Mouse (Mus musculus) spleen, adult 18-20 months (tissue): ENCODE measurements around the gene Fbxl18.
A peak's percentile ranks its signal among the peaks of the same experiment; 100 is the strongest.
"Not testable (repeated sequence)": the region's sequence is repeated elsewhere in the genome, so short reads cannot be mapped to it uniquely, and the experiment has no call there.

Source experiments
- DNase-seq, 2 experiments: peaks; one replicate each; pipeline ENCODE4 v3.0.0; 2022; ENCODE audit warnings: mixed read lengths in 2 of 2

The Fbxl18 gene

GRCm38 (mm10) chr5:142871765-142872164 is 23.5 kb downstream of the Fbxl18 start:
- DNase-seq: no peak

GRCm38 (mm10) chr5:142869463-142869862 is 25.8 kb downstream of the Fbxl18 start:
- no peak for DNase-seq

DNA sequence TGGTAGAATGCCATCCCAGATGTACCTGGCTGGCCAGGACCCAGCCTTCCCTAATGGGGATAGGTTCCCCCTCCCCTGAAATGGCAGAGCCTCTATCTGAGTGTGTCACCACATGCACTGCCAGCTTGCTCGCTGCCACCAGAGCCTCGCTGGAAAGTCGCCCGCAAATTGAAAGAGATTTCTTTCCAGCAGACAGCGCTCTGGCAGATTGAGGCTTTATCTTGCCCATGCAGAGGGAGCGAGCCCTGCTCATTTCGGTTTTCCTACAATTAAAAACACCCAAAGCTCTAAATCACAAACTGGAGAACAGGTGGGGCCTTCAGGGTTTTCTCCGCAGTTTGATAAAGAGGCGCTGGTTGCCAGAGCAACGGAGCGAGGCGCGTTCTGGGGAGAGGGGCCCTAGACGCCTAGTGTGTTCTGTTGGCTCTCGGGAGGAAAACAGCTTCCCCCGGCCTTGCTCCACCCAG is 37.4 kb downstream of the Fbxl18 start:
- no peak for DNase-seq

GRCm38 (mm10) chr5:142856408-142856807 is 38.8 kb downstream of the Fbxl18 start:
- no peak for DNase-seq

DNA sequence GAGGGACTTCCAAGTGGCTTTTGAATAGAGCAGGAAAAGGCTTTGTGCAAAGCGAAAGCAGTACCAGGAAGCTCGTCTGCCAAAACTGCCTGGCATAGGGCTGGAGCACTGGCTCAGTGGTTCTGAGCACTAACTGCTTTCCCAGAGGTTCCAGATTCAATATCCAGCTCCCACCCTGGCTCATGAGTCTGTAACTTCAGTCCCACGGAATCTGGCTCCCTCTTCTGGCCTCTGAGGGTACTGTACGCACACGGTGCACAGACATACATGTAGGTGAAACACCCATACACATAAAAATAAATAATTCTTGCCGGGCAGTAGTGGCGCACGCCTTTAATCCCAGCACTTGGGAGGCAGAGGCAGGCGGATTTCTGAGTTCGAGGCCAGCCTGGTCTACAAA is 40.3 kb downstream of the Fbxl18 start:
- DNase-seq: peak in 1 of 2 experiments; percentile 16

DNA sequence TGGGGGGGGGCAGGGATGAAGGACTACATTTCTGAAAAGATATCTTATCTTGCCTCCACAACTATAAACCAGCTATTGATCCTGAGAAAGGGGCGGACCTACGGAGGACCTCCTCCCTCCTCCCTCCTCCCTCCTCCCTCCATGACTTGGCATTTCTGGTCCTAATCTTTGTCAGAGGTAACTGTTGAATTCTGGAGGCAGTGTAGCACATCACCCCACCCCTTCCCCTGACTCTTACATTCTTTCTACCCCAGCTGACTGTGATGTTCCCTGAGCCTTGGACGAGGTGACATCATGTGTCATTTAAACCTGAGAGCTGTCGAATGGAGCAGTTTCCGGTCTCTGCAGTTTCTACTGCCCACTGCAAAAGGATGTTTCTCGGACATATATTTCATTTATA is 41.6 kb downstream of the Fbxl18 start:
- no peak for DNase-seq

DNA sequence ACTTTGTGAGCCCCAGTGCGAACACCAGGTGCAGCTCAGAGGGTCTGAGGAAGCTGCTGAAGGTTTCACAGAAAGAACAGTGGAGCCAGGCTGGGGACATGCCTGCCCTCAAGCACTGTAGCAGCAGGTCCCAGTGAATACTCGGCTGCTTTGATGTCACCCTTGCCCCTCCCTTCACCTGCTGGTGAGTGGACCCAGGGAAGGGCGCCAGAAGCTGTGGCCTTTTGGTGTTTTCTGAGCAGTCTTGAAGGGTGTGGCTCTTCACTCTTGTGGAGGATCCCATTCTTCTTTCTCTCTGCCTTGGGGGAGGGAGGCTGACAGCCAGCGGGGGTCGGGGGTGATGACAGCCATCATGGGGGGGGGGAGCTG is 43.6 kb downstream of the Fbxl18 start:
- no peak for DNase-seq

DNA sequence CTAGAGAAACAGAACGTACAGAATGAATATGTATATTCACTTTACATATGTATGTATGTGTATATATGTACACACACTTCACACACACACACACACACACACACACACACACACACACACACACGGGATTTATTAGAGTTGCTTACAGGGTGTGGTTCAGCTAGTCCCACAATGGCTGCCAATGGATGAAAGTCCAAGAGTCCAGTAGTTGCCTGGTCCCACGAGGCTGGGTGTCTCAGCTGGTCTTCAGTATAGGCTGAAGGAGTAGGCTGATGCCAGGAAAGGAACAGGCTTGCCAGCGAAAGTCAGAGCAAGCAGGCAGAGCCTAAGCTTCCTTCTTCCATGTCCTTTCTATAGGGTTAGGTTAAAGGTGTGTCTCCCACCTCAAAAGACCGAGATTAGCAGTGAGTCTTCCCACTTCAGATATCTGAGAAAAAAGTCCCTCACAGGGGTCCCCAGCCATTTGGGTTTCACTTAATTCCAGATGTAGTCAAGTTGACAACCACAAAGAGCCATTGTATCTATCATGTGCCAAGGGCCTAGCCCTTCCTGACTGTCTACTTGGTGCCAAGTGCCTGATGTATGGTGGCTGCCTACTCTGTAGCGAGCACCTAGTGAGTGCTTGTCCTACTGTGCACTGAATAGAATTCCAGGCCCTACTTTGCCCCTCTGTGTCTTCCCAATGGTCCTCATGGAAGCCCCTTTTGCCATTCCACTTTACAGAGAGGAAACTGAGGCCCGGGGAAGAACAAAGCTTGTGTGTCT is 44.1 kb downstream of the Fbxl18 start:
- no peak for DNase-seq

- no peak for DNase-seq
Observed at GRCm38 (mm10) chr5:142850476-142850875, 44.7 kb downstream of the Fbxl18 start.

DNA sequence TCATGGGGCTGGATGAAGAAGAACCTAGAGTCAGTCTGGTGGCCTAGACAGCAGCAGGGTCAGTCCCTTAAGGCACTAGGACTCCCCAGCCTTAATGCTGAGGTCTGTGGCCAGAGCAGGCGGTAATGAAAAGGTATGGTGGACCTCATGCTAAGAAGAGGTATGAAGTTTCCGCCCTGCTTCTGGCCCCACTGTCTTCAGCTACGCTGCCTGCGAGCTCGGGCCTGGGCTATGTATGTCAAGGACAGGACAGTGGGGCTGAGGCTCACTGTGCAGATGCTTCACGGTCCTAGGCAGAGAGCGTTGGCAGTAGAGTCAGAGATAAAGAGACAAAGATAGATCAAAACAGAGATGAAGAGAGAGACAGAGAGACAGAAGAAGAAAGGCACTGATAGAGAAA is 46.3 kb downstream of the Fbxl18 start:
- DNase-seq: no peak

DNA sequence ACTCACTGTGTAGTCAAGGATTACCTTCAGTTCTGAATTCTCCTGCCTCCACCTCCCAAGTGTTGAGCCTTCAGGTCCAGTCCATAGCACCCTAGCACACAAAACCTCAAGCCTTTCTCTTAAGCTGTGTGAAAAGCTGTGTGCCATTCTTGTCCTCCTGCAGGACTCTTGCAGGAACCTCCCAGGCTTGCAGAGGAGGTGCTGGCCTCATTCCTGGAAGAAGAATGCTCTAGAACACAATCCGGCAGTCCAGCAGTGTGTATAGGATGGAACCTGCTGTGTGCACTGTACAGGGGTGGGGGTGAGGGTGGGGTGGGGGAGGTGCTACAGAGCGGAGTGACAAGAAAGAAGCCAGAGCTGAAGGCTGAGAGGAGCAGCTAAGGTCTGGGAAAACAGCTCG is 47.1 kb downstream of the Fbxl18 start:
- DNase-seq: no peak

DNA sequence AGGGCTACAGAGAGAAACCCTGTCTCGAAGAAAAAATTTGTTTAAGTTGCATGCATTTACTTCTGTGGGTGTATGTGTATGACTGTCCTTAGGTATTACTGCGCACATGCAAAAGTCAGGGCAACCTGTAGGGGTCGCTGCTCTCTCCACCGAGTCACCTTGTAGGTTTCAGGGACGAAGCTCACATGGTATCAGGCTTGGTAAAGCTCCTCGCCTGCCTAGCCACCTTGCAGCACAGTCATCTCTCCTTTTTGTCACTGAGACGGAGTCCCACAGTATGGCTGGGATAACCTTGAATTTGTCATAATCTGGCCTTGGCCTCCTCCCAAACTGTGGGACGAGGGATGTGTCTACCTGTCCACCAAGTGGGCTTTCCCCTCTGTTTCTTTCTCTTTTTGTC is 50.8 kb downstream of the Fbxl18 start:
- no peak for DNase-seq

GRCm38 (mm10) chr5:142842137-142842642 is 53.0 kb downstream of the Fbxl18 start:
- DNase-seq: peak in 1 of 2 experiments; percentile 35

GRCm38 (mm10) chr5:142841372-142842136 is 53.7 kb downstream of the Fbxl18 start:
- no peak for DNase-seq

DNA sequence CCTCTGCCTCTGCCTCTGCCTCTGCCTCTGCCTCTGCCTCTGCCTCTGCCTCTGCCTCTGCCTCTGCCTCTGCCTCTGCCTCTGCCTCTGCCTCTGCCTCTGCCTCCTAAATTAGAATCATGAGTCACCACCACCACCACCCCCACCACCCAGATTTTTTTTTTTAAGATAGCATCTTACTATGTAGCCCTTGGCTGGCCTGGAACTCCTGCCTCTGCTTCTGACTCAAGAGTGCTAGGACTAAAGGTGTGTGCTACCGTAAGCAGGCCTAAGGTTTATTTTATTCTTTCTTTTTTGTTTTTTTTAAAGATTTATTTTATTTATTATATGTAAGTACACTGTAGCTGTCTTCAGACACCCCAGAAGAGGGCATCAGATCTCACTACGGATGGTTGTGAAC is 57.8 kb downstream of the Fbxl18 start:
- DNase-seq: not testable (repeated sequence)

DNA sequence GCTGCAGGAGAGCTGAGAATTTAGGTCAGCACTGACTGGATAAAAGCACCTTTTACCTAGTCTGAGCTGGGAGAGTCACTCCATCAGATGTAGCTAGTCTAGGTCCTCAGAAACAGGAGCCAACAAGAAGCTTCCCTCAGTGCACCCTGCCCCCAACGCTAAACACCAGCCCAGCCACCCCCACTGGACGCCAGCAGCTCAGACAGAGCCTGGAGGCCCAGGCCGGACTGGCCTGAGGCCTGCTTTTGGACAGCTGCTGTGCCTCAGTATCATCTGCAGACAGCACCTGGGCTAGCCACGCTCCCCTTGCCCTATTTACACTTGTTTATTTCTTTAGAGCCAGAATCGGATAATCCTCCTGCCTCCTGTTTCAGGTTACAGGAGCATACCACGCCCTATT is 58.3 kb downstream of the Fbxl18 start:
- DNase-seq: no peak

DNA sequence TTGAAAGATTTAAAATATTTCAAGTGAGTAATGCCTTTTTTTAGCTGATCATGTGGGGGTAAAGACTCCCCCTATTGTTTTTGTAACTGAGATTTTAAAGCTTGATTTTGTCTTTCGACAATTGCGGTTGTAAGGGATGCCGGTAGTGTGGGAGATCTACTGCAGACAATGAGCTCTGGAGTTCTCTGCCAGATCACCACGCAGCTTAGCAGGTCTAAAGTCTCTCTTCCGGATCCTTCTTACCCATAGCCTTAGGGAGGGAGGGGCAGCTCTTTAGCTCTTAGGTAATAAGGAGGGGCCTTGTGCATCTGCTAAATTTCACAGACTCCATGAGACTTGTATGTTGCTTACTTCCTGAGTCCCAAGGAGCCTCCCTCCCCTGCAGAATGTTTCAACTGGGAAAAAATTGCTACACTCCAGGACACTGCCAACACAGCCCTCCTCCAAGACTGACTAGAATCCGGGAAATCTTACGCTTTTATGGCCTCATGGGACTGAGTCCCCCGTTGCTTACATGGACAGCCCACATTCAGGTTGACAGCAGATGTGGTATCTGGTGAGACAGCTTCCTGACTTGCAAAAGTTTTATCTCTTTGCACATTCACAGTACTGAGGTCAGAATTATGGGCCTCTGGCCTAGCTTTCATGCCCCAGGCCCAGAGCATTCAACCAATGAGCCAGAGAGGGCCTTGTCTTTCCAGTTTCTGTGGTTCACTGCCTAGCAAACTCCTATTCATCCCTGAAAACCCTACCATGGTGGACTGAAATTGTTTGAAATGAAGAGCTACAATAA is 61.4 kb downstream of the Fbxl18 start:
- DNase-seq: no peak

GRCm38 (mm10) chr5:142826131-142826530 is 69.1 kb downstream of the Fbxl18 start:
- DNase-seq: no peak

- DNase-seq: no peak
Observed at GRCm38 (mm10) chr5:142825665-142826064, 69.6 kb downstream of the Fbxl18 start.

- no peak for DNase-seq
Observed at GRCm38 (mm10) chr5:142824091-142824490, 71.1 kb downstream of the Fbxl18 start.

- peak; percentile 19 to 30 for DNase-seq
Observed at GRCm38 (mm10) chr5:142823096-142824062, 71.8 kb downstream of the Fbxl18 start.
